Mouse (Mus musculus): Measurements from ENCODE around the gene Prkag3. TPM values are rescaled to one million over a fixed set of nuclear protein-coding genes. Genes with fewer than 3 reads are reported as not detected.
A peak's percentile ranks its signal among the peaks of the same experiment; 100 is the strongest.

The Prkag3 gene
- polyA plus RNA-seq, 1 experiment from 2014 or later = 2.3 TPM

GRCm38 (mm10) chr1:74718113-74718512 lies 30.9 kb downstream of the Prkag3 start:
- Histone ChIP-seq H3K9me3 (no peaks in the 10 kb centered on the region), H3K4me3 (no peak overlapping the region), H3K4me1 (peaks cover 14% of the 10 kb centered on the region), H3K27me3 (ENCODE audit: insufficient read depth, poor library complexity, severe bottlenecking) (no peaks in the 10 kb centered on the region), H3K27ac (no peak overlapping the region), H3K36me3 (no peaks in the 10 kb centered on the region)
- DNase-seq (ENCODE audit: low spot score) = no peak
- WGBS = 86% methylated on average over 8 of the region's 8 CpGs

- WGBS = 89% methylated on average over 6 of the region's 6 CpGs
- peak; percentile 27 for DNase-seq (ENCODE audit: low spot score)
- H3K4me1 ChIP-seq = peaks cover 21% of the 10 kb centered on the region
These were observed 33.1 kb downstream of the Prkag3 start for GRCm38 (mm10) chr1:74715886-74716285.

GRCm38 (mm10) chr1:74715468-74715867 lies 33.6 kb downstream of the Prkag3 start:
- Histone ChIP-seq H3K27ac (no peak overlapping the region), H3K9me3 (no peaks in the 10 kb centered on the region), H3K4me1 (peaks cover 21% of the 10 kb centered on the region), H3K27me3 (ENCODE audit: insufficient read depth, poor library complexity, severe bottlenecking) (no peaks in the 10 kb centered on the region), H3K36me3 (no peaks in the 10 kb centered on the region), H3K4me3 (no peak overlapping the region)
- no peak for DNase-seq (ENCODE audit: low spot score)
- WGBS = 67% methylated on average over 5 of the region's 5 CpGs

More at GRCm38 (mm10) chr1:74715886-74716285, 33.1 kb downstream of the Prkag3 start:
- no peaks in the 10 kb centered on the region for H3K9me3 ChIP-seq
- H3K27me3 ChIP-seq (ENCODE audit: insufficient read depth, poor library complexity, severe bottlenecking) = no peaks in the 10 kb centered on the region
- no peak overlapping the region for H3K4me3 ChIP-seq
- no peak overlapping the region for H3K27ac ChIP-seq
- no peaks in the 10 kb centered on the region for H3K36me3 ChIP-seq

- Histone ChIP-seq H3K9me3 (no peaks in the 10 kb centered on the region), H3K36me3 (no peaks in the 10 kb centered on the region), H3K27me3 (ENCODE audit: insufficient read depth, poor library complexity, severe bottlenecking) (no peaks in the 10 kb centered on the region), H3K4me3 (no peak overlapping the region), H3K27ac (no peak overlapping the region), H3K4me1 (peaks cover 21% of the 10 kb centered on the region)
- no peak for DNase-seq (ENCODE audit: low spot score)
- WGBS = 45% methylated on average over 2 of the region's 2 CpGs
These were observed 34.1 kb downstream of the Prkag3 start for GRCm38 (mm10) chr1:74714967-74715366.

- DNase-seq (ENCODE audit: low spot score) = no peak
- Histone ChIP-seq H3K9me3 (no peaks in the 10 kb centered on the region), H3K36me3 (no peaks in the 10 kb centered on the region), H3K4me1 (peaks cover 21% of the 10 kb centered on the region), H3K27me3 (ENCODE audit: insufficient read depth, poor library complexity, severe bottlenecking) (no peaks in the 10 kb centered on the region), H3K27ac (peak overlapping the region; percentile 93), H3K4me3 (peak overlapping the region; percentile 77)
- WGBS = 22% methylated on average over 12 of the region's 12 CpGs
These were observed 34.9 kb downstream of the Prkag3 start for GRCm38 (mm10) chr1:74713859-74714730.

- Histone ChIP-seq H3K27ac (peak within 1 kb of the TSS; percentile 93), H3K36me3 (no peaks in the 10 kb centered on the region), H3K4me1 (peaks cover 21% of the 10 kb centered on the region), H3K4me3 (peak within 1 kb of the TSS; percentile 77), H3K9me3 (no peaks in the 10 kb centered on the region), H3K27me3 (ENCODE audit: insufficient read depth, poor library complexity, severe bottlenecking) (no peaks in the 10 kb centered on the region)
- peak; percentile 88 for DNase-seq (ENCODE audit: low spot score)
- 2% methylated on average over 35 of the region's 35 CpGs for WGBS
These were observed 35.7 kb downstream of the Prkag3 start, which contains the start of gene Cyp27a1 for GRCm38 (mm10) chr1:74713099-74713858. Gene Cyp27a1 (plus strand): TSS chr1:74713574.

- DNase-seq (ENCODE audit: low spot score) = peak; percentile 35
- Histone ChIP-seq H3K9me3 (no peaks in the 10 kb centered on the region), H3K27me3 (ENCODE audit: insufficient read depth, poor library complexity, severe bottlenecking) (no peaks in the 10 kb centered on the region), H3K4me1 (peaks cover 21% of the 10 kb centered on the region), H3K36me3 (no peaks in the 10 kb centered on the region), H3K27ac (peak overlapping the region; percentile 93; the same call in 1 of the 2 replicates), H3K4me3 (peak overlapping the region; percentile 77)
- 39% methylated on average over 5 of the region's 5 CpGs for WGBS
These were observed 36.4 kb downstream of the Prkag3 start for GRCm38 (mm10) chr1:74712461-74713098.

GRCm38 (mm10) chr1:74712046-74712445 lies 37.0 kb downstream of the Prkag3 start:
- Histone ChIP-seq H3K27ac (no peak overlapping the region), H3K4me1 (peaks cover 21% of the 10 kb centered on the region), H3K27me3 (ENCODE audit: insufficient read depth, poor library complexity, severe bottlenecking) (no peaks in the 10 kb centered on the region), H3K4me3 (no peak overlapping the region), H3K36me3 (no peaks in the 10 kb centered on the region), H3K9me3 (no peaks in the 10 kb centered on the region)
- WGBS = 62% methylated on average over 4 of the region's 4 CpGs
- DNase-seq (ENCODE audit: low spot score) = peak; percentile 27

- Histone ChIP-seq H3K27me3 (ENCODE audit: insufficient read depth, poor library complexity, severe bottlenecking) (no peaks in the 10 kb centered on the region), H3K9me3 (no peaks in the 10 kb centered on the region), H3K27ac (no peak overlapping the region), H3K4me3 (no peak overlapping the region), H3K36me3 (no peaks in the 10 kb centered on the region), H3K4me1 (peaks cover 18% of the 10 kb centered on the region)
- 41% methylated on average over 6 of the region's 6 CpGs for WGBS
- no peak for DNase-seq (ENCODE audit: low spot score)
These were observed 39.5 kb downstream of the Prkag3 start for GRCm38 (mm10) chr1:74709566-74709965.

- Histone ChIP-seq H3K9me3 (no peaks in the 10 kb centered on the region), H3K4me3 (no peak overlapping the region), H3K27me3 (ENCODE audit: insufficient read depth, poor library complexity, severe bottlenecking) (no peaks in the 10 kb centered on the region), H3K36me3 (peaks cover 20% of the 10 kb centered on the region), H3K4me1 (no peaks in the 10 kb centered on the region), H3K27ac (no peak overlapping the region)
- DNase-seq (ENCODE audit: low spot score) = no peak
- 77% methylated on average over 5 of the region's 5 CpGs for WGBS
These were observed 44.0 kb downstream of the Prkag3 start for GRCm38 (mm10) chr1:74705016-74705415.

- Histone ChIP-seq H3K4me3 (no peak overlapping the region), H3K4me1 (peaks cover 2% of the 10 kb centered on the region), H3K27ac (no peak overlapping the region), H3K36me3 (peaks cover 25% of the 10 kb centered on the region), H3K9me3 (no peaks in the 10 kb centered on the region), H3K27me3 (ENCODE audit: insufficient read depth, poor library complexity, severe bottlenecking) (no peaks in the 10 kb centered on the region)
- DNase-seq (ENCODE audit: low spot score) = no peak
- 86% methylated on average over 3 of the region's 3 CpGs for WGBS
These were observed 44.9 kb downstream of the Prkag3 start for GRCm38 (mm10) chr1:74704156-74704555.

GRCm38 (mm10) chr1:74702142-74702553 lies 46.9 kb downstream of the Prkag3 start:
- WGBS = 85% methylated on average over 6 of the region's 6 CpGs
- no peaks in the 10 kb centered on the region for H3K27me3 ChIP-seq (ENCODE audit: insufficient read depth, poor library complexity, severe bottlenecking)
- H3K9me3 ChIP-seq = no peaks in the 10 kb centered on the region
- peaks cover 20% of the 10 kb centered on the region for H3K4me1 ChIP-seq
- no peak overlapping the region for H3K4me3 ChIP-seq
- no peak overlapping the region for H3K27ac ChIP-seq
- DNase-seq (ENCODE audit: low spot score) = no peak
- peaks cover 45% of the 10 kb centered on the region for H3K36me3 ChIP-seq

Measured in heart, embryonic 10.5 days (tissue).